Mouse (Mus musculus): ENCODE measurements around the gene Zyx.

Zyx gene

GRCm38 (mm10) chr6:42349426-42350020 lies at the start of gene Zyx:
Zyx (plus strand) TSS chr6:42349630.
- DNase-seq (ENCODE audit: low spot score in 2 of 2): peak; percentile 96 to 98

DNA sequence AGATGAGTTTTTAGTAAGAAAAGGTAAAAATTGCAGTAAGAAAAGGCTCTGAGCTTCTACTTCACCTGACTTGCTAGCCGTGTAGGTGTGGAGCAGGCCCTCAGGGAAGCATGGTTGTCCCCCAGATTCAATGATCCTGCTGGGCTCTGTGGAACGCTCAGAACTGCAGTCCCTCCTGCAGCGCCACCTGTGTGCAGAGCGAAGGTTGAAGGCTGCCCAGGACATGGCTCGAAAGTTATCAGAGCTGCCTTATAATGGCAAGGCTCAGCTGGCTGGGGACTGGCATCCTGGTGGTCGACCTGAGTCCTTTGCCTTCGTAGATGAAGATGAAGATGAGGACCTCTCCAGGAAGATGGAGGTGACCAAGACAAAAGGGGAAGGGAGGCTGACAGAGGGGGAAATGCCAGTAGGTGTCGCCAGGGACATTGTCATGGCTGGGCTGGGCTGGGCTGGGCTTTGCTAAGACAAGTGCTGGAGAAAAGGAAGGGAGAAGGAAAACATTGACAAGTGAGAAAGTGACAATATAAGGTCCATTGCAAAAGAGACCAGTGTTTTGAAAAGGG lies 39.5 kb upstream of the Zyx start:
- DNase-seq (ENCODE audit: low spot score in 2 of 2): no peak

DNA sequence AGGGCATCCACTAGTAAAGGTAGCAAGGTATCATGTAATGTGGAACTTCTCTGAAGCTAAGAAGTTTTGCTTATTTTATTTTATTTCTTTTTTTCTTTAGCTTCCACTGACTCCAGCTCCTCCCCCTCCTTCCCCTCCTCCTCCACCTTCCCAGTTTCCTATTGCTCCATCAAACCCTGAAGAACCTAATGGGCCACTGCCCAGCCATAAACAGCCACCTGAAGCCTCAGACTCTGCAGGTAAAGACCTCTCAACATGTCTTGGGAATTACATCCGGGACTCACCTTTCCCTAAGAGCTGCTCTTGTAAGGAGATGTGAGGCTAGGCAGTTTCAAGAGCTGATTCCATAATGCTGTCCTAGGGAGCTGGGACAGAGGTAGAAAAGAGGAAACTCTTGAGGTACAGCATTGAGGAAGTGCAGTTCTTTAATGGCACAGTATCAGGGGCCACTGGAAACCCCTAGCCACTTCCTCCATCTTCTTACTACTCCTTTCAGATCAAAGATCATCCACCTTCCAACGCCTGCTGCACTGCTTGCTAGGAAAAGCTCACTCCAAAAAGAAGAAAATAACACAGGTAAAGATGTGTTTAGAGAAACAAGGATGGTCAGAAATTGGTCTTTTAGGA lies 38.9 kb upstream of the Zyx start:
- DNase-seq (ENCODE audit: low spot score in 2 of 2): no peak

GRCm38 (mm10) chr6:42318293-42318692 lies 31.1 kb upstream of the Zyx start:
- DNase-seq (ENCODE audit: low spot score in 2 of 2): no peak

DNA sequence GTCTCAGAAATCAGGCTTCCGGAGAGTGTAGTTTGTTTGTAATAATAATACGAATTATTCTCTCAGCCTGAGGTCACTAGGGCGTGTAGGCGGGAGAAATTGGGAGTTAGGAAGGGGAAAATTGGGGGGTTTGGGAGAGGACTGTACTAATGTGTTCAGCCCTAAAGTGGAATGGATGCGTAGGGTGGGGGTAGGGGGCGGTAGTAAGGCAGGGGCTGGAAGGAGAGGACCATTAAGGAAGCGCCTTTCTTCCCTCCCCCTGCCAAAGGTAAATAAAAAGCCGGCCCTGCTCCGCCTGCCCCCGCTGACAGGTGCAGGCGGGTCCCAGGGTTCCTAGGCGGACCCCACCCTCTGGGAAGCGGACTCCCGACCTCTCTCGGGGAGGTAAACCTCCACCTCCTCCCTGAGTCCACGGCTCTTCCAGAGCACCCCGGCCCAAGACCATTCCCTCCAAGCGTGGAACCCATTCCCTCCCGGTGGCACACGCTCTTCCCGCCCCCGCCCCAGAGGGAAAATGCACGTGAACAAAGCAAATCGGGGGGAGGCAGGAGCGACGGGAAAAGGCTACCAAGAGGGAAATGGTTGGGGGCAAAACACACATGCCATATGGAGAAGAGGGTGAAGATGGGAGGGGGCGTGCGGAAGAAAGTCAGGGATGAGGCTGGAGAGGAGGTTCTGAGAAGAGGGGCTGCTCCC lies 25.9 kb upstream of the Zyx start:
- DNase-seq (ENCODE audit: low spot score in 2 of 2): no peak

- DNase-seq (ENCODE audit: low spot score in 2 of 2): peak in 1 of 2 experiments; percentile 11
Observed at GRCm38 (mm10) chr6:42324067-42324481, 25.4 kb upstream of the Zyx start.

DNA sequence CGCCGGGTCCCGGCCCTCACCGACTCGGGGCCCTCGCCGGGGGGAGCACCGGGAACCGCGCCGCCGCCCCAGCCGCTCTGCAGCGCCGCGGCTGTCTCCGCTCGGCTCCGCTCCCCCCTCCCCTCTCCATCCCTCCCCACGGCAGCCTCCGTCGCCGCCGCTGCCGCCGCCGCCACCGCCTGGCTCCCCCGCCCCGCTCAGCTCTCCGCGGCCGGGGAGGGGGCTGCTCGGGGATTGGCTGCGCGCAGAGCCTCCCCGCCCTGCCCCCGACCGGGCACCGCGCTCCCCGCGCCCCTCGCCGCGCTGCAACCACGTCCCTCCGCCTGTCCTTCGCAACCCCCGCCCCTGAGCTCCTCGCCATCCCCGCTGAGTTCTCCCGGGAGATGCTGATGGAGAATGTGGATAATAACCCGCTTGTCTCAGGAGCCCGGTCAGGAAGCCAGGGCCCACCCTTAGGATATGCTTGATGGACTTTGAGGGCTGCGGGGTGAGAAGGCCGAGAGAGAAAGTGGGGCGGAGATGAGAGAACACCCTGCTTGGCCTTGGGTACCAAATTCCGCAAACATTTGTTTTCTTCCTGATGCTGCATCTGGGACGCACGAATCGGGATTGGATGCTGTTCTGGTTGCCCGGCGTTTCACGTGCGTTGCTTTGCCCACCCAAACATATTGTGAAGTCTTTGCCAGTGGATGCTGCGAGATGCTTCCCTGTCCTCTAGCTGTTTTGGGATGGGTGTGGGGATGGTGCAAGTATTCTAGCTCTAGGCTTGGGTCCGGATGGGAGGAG lies 24.8 kb upstream of the Zyx start, which contains the start of gene Fam131b:
Gene Fam131b, minus strand, starts transcription at position 162 of the 786 bp plus-strand sequence.
- DNase-seq (ENCODE audit: low spot score in 2 of 2): peak; percentile 26 to 27

- peak; percentile 55 to 79 for DNase-seq (ENCODE audit: low spot score in 2 of 2)
Observed at GRCm38 (mm10) chr6:42325268-42325609, 24.2 kb upstream of the Zyx start.

- DNase-seq (ENCODE audit: low spot score in 2 of 2): no peak
Observed at GRCm38 (mm10) chr6:42326509-42326908, 22.9 kb upstream of the Zyx start.

GRCm38 (mm10) chr6:42328757-42329156 lies 20.7 kb upstream of the Zyx start:
- no peak for DNase-seq (ENCODE audit: low spot score in 2 of 2)

GRCm38 (mm10) chr6:42330216-42330615 lies 19.2 kb upstream of the Zyx start:
- DNase-seq (ENCODE audit: low spot score in 2 of 2): no peak

DNA sequence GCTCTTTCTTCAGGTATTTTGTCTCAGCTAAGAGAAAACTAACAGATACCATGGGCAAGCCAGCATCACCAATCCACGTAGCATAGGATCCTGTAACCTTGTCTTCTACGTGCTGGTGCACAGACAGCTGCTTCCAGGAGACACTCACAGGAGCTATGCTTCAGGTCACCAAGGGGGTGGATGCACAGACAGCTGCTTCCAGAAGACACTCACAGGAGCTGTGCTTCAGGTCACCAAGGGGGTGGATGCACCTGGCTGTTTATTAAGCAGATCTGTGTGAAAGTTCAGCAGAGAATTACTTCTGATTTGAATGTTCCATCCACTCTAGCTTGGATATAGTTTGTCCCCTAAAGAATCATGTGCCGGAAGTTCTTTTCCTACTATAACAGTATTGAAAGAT lies 18.5 kb upstream of the Zyx start:
- no peak for DNase-seq (ENCODE audit: low spot score in 2 of 2)

DNA sequence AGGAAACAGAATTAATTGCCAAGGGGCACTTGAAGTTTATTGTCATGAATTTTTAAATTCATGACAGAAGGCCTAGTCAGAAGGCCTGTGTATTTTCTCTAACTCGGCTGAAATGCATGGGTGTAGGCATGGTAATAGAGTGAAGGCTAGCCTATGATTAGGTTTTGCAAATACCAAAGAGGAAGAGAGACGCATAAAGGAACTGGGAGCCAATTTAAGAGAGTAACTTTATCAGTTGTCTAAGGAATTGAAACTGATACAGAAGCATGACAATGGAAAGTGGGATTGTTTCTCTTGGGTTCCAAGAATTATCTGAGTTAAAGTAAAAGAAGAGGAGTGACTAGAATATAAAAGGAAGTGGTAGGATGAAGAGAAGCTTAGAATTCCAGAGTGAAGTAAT lies 10.2 kb upstream of the Zyx start:
- DNase-seq (ENCODE audit: low spot score in 2 of 2): no peak

GRCm38 (mm10) chr6:42339981-42340380 lies 9.4 kb upstream of the Zyx start:
- no peak for DNase-seq (ENCODE audit: low spot score in 2 of 2)

DNA sequence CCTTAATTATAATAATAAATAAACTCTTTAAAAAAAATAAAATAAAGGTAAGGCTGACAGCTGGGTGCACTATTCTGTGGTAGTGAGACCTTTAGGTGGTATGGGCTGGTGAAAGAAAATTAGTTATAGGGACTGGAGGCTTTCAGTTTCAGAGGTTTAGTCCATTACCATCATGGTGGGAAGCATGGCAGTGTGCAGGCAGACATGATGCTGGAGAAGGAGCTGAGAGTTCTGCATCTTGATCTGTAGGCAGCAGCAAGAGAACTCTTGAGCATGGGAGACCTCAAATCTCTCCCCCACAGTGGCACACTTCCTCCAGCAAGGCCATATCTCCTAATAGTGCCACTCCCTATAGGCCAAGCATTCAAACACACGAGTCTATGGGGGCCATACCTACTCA lies 7.3 kb upstream of the Zyx start:
- DNase-seq (ENCODE audit: low spot score in 2 of 2): no peak

GRCm38 (mm10) chr6:42343361-42344120 lies 5.9 kb upstream of the Zyx start:
- no peak for DNase-seq (ENCODE audit: low spot score in 2 of 2)

- DNase-seq (ENCODE audit: low spot score in 2 of 2): no peak
Observed at GRCm38 (mm10) chr6:42344255-42344654, 5.2 kb upstream of the Zyx start.

- DNase-seq (ENCODE audit: low spot score in 2 of 2): no peak
Observed at GRCm38 (mm10) chr6:42348281-42349005, 987 bp upstream of the Zyx start.

- peak; percentile 83 to 88 for DNase-seq (ENCODE audit: low spot score in 2 of 2)
Observed at GRCm38 (mm10) chr6:42349006-42349425, 414 bp upstream of the Zyx start.

All from heart, adult 9 months (tissue).